Mouse (Mus musculus) thymus, postnatal 10 days (tissue): Measurements from ENCODE around the gene Kcnip4.

Experiments
- DNase-seq, 2 experiments: peaks; one replicate each; pipeline ENCODE4 v3.0.0; 2021; ENCODE audit warnings: low spot score in 2 of 2

The Kcnip4 gene

DNA sequence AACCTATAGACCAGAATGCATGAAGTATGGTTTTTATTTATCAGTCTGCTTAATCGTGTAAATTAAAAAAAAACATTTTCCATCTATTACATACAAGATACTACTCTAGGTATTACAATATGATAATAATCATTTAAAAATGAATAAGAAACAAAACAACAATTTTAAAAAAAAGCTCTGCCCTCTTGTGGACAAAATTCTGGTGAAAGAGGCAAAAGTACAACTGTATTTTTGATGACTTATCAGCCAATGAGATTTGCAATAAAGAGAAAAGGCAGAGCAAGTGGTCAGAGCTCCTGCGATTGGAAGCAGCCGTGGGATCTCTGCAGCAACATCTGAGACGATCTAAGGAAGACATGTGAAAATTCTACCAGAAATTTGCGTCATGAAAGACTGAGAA, 172.6 kb downstream of the Kcnip4 start:
- DNase-seq: no peak

GRCm38 (mm10) chr5:49350126-49350909, 174.4 kb downstream of the Kcnip4 start:
- DNase-seq: no peak

GRCm38 (mm10) chr5:49349541-49349940, 175.2 kb downstream of the Kcnip4 start:
- no peak for DNase-seq

DNA sequence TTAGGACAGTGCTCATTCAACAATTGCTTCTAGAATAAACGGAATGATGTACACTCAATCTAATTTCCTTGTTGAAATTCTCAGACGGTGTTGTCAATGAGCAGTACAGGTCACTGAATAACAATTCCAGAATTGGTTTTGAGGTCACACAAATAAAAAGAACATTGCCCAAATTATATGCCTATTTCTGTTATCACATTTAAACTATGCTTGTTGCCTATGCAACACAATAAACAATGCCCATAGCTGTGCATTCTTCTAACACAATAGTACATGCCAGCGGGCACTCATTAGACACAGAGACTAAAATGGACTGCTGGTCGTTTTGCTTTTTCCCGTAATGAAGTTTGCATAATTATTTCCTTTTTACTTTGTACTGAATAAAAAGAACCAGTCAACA, 176.2 kb downstream of the Kcnip4 start:
- no peak for DNase-seq

GRCm38 (mm10) chr5:49344606-49345005, 180.1 kb downstream of the Kcnip4 start:
- DNase-seq: no peak

DNA sequence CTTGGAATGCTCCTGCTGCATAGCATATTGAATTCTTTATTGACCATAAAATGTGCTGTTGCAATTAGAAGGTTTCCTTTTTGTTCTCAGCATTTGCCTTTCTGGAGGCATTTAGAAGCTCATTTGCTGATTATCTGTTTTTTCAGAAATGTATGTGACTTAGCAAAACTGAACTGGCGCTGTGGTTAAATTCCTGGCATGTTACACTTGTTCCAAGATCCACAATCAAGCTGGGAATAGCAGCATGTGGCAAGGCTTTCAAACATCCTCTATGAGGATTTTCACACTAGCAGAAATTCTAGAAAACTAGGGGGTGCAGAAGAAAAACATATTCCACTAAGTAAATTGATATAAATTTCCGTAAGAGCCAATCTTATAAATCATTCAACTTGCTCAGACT, 187.5 kb downstream of the Kcnip4 start:
- DNase-seq: no peak

GRCm38 (mm10) chr5:49333063-49333462, 191.6 kb downstream of the Kcnip4 start:
- no peak for DNase-seq

DNA sequence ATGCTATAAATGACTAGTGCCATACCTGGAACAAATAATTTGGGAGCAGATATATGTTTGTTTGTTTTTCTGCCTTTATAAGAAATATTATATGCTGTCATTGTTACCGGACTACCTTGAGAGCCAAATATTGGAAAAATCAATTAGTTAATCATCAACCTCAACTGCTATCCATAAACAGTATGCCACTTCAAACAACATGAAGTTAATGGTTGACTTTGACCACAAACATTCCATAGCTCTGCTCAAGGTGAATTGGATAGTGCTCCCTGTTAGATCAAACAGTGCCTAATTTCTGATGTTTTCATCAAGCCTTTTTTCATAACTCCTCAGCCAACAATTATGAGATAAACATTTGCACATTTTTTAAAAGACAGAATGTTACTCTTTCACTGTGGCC, 195.7 kb downstream of the Kcnip4 start:
- DNase-seq: no peak

DNA sequence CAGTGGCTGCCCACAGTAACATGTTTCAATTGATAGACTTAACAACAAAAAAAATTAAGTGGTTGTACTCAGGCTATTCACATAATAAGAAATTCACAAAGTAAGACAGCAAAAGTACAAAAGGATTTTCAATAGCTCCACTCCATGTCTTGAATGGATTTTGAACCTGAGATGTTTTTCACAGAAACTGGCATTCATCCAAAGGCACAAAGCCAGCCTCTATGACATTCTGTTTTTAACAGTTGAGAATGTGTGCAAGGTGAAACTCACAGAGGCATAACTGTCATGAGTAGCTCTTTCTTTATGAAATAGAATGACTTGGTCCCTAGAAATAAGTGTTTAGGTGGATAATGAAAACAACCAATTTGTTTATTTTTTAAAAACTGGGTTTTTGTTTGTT, 206.0 kb downstream of the Kcnip4 start:
- no peak for DNase-seq

DNA sequence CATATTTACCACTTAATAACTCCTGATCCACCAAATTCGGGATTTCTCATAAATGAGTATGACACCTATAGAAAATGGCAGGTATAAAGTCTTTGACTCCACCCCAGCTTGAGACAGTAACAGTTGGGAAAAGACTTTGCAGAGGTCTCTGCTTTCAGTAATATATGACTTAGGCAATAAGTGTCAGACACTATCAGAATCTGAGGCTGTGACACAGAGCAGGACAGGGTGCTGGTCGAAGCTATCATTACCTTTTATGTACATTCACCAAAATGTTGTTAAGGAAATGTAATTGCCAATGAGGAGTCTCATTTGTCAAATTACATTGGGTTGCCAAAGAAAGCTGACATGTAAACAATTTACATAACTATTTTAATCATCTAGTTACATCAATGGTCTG, 206.8 kb downstream of the Kcnip4 start:
- DNase-seq: no peak

DNA sequence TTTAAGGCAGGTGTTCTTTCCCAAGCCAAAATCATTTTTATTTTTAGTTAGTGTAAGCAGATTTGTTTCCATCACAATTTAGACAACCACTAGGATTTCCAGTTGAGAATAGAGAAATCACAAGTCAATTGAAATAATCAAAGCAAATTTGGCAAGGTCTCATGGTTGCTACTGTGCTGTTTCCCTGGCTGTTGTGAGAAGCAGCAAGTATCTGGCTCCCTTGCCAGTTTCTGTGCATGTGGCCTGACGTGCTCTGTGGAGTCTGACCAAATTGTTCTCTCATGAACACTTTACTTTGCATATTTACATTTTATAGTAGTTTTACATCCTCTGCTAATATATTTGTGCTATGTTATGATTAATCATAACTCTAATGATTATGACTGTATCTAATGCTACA, 217.9 kb downstream of the Kcnip4 start:
- DNase-seq: no peak

- DNase-seq: no peak
Observed at GRCm38 (mm10) chr5:49305321-49305720, 219.4 kb downstream of the Kcnip4 start.

- DNase-seq: no peak
Observed at GRCm38 (mm10) chr5:49298654-49299053, 226.1 kb downstream of the Kcnip4 start.

DNA sequence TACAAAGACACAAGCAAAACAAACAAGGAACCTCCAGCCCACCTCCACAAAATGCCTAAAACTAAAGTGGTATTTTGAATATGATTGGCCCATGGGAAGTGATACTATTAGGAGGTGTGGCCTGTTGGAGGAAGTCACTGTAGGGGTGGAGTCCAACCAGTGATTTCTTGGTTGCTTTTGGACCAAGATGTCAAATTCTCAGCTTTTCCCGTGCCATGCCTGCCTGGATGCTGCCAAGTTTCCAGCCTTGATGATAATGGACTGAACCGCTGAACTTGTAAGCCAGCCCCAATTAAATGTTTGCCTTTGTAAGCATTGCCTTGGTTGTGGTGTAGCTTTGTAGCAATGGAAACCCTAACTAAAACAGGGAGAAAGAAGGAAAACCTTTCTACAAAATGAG, 232.3 kb downstream of the Kcnip4 start:
- DNase-seq: no peak

GRCm38 (mm10) chr5:49291801-49292200, 232.9 kb downstream of the Kcnip4 start:
- DNase-seq: no peak

DNA sequence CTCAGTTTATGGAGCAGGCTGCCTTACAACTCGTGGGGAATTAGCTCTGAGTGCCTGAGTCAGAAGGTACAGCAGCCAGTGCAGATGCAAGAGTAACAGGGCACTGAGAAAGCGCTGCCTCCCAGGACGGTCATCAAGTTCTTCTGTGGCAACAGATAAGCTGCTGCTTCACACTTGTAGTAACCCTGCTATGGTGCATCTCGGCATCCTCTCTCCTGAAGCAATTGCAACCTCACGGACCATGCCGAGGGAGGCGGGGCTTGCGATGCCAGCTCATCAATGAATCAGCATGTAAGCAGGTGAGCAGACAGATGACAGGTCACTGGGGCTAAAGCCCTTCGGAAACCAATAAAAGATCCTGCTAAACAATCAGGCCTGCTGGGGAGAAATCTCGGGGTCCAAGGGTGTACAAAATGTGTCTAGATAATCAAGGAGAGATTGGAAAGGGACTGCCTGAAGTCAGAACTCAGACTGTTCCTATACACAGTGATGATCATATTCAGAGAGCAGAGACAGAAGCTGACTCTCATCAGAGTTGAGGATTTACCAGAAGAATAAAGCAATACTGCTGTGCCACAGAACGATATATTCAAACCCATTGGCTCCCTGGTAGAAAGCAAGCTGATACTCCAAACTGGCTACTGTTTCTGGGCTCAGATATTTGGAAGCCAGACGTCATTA, 239.1 kb downstream of the Kcnip4 start:
- DNase-seq: no peak

GRCm38 (mm10) chr5:49284776-49285175, 239.9 kb downstream of the Kcnip4 start:
- no peak for DNase-seq

DNA sequence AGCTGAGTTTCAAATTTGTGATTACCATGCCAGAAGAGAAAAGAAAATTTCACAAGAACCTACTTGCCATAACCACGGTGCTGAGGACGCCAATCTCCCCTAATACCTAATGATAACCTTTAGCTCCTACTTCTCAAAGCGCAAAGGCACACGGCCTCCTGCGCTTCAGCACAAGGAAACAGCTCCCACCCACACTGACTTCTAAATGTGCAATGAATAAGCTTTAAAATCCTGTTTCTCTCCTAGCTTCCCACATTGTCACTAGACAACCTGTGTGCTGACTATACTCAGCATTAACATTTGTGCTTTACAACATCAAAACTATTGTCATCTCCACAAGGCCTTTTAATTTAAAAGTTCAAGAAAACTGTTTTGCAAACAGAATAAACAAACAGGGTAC, 241.3 kb downstream of the Kcnip4 start:
- DNase-seq: no peak

DNA sequence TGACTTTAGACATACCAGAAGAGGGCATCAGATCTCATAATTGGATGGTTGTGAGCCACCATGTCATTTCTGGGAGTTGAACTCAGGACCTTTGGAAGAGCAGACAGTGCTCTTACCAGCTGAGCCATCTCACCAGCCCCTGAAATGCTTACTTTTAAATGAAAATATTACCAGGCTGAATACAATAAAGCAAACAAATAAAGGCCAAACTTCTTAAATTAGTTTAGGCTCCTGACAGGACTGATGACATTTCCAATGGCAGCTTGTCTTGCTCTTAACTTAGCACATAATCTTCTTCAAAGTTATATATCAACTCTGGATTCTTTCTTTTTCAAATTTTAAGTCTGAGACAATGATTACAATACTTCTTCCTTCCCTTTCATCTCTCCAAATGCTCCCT, 252.8 kb downstream of the Kcnip4 start:
- DNase-seq: no peak

DNA sequence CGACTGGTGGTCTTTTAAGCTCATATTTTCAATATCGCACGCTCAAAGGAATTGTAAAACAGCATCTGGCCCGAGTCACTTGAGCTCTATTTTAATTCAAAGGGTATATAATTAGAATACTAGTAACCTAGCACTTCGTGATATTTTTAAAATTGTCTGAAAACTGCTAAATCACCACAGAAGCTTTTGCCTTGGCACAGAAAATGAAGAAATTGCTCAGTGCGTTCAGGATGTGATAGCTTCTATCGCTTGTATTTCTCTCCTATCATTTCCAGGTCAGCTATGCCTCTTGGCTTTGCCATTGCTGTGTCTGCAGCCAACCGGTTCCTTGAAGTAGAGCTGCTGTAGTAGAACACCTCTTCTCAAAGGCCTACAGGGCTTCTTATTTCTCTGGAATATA, 255.9 kb downstream of the Kcnip4 start:
- DNase-seq: no peak

DNA sequence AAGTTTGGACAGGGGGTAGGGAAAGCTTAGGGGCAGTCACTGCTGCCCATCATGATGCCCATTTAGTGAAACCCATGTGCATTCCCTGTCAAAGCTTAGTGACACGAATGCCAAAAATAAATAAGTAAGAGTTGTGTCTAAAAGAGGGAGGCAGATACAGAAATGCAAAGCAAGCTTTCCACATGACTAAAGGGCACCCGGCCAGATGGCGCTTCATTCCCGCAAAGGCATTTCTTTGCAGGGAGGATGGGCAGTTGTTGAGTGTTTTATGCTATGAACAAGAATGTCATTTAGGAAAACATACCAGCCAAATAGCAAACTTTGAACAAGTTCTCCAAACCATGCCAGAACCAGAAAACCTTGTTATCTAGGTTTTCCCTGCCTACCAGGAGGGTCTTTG, 265.4 kb downstream of the Kcnip4 start:
- no peak for DNase-seq

DNA sequence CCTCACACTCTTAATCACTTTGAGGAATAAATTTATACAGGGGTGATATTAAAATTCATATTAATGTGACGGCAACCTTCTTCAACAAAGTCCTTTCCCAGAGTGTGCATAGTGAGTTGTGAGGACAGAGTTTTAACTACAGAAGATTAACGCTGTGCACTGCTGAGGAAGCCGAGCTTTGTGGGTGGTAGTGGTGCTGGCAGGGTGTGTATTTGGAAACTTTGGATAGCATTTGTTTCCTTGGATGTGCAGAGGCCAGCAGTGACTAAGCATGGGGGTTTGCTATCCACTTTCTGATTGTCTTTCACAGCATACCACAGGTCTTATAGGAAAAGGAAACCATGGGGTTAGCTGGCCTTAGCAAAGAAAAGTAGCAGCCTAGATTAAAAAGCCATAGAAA, 267.9 kb downstream of the Kcnip4 start:
- DNase-seq: no peak

DNA sequence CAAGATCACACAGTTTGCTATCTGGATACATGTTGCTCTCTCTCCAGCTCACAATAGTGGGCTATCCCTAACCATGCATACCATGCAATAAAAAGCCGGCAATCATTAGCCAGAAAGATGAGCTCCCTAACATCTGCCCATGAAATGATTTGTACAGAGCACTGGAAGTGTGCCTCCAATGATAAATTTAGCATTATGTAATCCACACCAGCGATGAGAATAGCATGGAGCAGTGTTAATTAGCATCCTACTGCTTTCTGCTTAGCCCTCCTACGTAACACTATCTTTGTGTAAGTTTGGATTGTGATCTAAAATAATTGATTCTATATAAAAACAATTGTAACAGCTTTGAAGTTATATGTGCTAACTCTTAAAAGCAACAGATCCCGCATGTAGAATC, 268.7 kb downstream of the Kcnip4 start:
- no peak for DNase-seq

DNA sequence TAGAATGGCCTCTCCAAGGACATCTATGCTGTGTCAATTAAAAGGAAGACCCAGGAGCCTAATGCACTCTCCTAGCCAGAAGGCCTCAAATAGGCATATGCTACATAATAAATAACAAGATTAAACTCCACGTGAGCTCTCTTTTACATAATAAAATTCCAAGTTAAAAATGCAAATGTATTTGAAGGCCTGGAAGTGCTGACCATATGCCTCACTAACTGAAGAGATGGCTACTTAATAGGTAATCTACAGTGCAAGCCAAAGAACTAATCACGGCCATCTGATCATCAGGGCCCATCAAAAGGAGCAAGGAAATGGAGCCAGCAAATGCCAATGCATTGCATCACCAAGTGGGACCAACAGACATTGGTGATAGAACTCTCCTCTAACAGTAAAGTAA, 277.6 kb downstream of the Kcnip4 start:
- DNase-seq: no peak
